Mouse (Mus musculus): Measurements from ENCODE around the gene Ift88. TPM values are rescaled to one million over a fixed set of nuclear protein-coding genes. Genes with fewer than 3 reads are reported as not detected.
"Not testable (repeated sequence)": the region's sequence is repeated elsewhere in the genome, so short reads cannot be mapped to it uniquely, and the experiment has no call there.

Ift88 gene
- total RNA-seq, 2 experiments from 2014 or later, result 3.5 to 4.2 TPM

DNA sequence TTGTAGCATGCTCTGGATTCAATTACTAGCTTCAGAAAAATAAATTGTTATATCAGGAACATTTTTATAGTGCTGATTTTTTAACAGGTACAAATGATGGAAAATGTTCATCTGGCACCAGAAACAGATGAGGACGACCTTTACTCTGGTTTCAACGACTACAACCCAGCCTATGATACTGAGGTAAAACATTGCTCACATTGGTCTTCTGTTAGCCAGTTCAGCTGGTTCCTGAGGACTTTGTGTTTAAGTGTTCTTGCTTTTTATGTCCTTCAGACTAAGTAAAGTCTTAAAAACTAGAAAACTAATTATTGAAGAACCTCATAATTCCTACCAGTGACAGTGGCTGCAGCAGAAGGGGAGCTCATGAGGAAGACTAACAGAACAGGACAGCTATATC lies 6.6 kb downstream of the Ift88 start:
- DNase-seq (ENCODE audit: low spot score), result no peak

DNA sequence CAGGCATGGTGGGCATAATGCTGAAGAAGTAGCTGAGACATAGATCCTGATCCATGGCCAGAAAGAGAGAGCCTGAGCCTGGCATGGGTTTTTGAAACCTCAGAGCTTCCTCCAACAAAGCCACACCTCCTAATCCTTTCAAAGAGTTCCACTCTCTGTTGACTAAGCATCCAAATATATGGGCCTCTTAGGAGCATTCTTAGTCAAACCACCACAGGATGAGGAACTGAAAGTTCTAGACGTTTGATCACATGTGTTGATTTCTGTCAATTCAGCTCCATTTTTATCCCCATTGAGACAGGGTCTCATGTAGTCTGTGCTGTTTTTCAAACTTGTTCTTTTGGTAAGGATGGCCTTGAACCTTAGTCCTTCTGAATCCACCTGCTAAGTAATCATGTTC lies 28.7 kb downstream of the Ift88 start:
- no peak for DNase-seq (ENCODE audit: low spot score)

DNA sequence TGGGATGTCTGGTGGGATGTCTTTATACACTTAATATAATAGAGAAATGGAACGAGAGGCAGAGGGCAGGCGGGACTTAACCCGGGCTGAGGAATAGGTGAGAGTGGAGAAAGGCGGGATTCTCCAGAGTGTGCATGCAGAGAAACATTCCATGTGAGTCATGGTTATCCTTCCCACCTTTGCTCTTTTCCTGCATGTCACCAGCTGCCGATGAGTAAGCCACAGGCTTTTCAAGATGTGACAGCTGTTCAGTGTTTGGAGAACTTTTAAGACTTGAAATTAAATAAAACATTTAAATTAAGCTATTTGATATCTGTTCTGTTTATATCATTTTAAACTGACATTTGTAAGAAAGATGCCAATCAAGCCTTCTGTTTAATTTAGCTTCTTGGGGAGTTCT lies 36.0 kb downstream of the Ift88 start:
- no peak for DNase-seq (ENCODE audit: low spot score)

DNA sequence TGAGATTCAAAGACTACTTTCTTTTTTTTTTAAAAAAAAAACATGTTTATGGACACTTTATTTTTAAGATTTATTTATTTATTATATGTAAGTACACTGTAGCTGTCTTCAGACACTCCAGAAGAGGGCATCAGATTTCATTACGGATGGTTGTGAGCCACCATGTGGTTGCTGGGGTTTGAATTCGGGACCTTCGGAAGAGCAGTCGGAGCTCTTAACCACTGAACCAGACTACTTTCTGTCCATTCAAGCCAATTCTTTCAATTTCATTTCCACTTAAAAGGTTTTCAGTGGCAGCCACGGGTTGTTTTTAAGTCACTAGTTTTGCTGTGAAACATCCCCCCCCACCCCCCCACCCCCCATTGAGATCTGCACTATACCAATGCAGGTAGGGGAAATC lies 36.5 kb downstream of the Ift88 start:
- DNase-seq (ENCODE audit: low spot score), result not testable (repeated sequence)

DNA sequence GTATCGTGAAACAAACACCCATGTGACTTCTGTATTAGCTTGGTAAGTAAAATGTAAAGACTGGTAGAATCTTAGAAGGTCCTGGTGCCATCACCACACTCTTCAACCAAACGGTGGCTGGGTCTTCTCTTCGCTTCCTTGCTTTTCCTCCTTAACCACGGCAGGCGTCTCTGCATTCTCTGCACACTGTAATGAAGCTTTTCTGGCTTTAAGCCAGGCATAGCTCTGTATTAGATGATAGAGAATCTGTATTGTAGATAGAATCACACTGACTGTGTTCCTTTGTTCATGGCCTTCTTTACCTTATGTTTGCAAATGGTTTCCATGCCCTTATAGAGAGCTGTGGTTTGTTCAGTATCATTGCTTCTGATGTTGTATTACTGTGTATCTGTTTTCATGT lies 39.0 kb downstream of the Ift88 start:
- DNase-seq (ENCODE audit: low spot score), result no peak

DNA sequence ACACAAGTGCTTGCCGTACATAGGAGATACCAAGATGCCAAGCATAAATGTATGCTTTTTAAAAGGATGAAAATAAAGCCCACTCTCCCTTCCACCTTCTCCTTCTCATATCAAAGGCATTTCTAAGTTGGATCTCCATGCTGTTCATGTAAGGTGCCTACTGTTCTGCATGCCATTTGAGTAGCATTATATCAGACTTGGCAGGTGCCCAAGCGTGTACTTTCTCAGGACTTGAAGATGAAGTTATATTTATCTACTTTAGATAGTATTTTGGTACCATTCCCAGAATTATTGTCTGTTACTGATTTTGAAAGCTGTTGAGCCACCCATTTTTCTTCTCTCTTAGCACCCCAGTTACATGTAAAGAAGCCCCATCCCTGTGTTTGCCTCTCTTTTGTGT lies 51.2 kb downstream of the Ift88 start:
- DNase-seq (ENCODE audit: low spot score), result no peak

DNA sequence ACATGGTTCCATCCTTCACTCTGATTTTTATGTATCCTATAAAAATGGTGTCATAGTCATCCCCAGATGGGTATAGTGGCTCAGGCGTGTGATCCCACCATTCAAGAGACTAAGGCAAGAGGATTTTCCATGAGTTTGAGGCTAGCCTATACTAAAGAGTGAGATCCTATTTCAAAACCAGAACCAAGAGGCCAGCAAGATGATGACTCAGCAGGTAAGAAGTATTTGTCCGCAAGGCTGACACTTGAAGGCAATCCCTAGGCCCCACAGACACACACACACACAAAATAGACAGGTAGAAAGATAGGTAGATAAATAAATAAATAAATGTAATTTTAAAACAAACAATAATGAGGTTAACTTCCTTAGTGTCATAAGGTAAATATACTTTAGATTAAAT lies 58.4 kb downstream of the Ift88 start:
- no peak for DNase-seq (ENCODE audit: low spot score)

DNA sequence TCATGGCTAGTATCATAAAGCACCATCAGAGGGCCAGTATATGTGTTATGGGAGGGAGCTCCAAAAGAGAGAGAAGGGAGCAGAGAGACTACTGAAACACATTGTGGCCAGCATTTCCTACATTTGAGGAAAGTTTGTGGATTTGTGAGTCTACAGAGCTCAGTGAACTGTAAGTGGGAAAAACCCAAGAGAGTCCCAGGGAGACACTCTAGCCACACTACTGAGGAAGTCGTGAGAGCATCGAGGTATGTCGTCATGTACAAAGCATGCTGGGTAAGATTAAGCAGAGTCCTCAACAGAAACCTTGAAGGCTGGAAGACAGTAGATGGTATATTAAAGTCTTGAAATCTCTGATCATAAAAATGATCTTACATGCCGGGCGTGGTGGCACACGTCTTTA lies 60.3 kb downstream of the Ift88 start:
- DNase-seq (ENCODE audit: low spot score), result no peak

DNA sequence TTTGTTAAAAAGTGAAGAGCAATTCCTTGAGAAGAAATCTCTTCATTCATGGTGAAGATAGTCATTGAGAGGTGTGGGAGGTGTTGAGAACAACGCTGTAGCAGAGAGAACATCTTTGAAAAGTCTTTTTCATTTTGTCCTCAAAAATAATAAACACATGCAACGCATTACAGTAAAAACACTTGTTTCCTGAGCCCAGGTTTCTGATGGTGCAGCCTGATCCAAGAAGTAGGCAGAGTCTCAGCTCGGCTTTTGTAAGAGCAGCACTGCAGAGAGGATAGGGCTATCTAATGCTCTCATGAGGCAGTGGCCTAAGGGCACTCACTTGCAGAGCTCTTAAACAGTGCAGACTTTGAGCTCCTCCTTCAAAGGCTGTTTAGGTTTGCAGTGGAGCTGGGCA lies 65.8 kb downstream of the Ift88 start:
- no peak for DNase-seq (ENCODE audit: low spot score)

DNA sequence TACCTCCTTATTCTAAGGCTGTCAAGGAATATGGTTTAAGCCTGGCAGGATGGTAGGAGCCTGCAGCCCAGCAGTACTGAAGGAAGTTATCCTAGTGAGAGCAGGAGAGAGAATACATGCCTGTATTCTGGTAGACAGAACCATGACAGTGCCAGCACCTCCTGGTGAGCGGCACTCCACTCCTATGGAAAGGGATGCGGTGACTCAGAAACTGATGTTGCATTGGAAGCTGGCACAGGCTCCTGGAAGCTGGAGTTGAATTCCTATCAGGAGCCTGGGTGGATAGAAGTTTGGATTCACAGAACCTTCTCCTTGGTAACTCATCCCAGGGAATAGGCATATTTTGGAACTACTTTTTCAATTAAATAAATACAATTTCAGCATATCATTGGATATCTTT lies 70.0 kb downstream of the Ift88 start:
- DNase-seq (ENCODE audit: low spot score), result no peak

DNA sequence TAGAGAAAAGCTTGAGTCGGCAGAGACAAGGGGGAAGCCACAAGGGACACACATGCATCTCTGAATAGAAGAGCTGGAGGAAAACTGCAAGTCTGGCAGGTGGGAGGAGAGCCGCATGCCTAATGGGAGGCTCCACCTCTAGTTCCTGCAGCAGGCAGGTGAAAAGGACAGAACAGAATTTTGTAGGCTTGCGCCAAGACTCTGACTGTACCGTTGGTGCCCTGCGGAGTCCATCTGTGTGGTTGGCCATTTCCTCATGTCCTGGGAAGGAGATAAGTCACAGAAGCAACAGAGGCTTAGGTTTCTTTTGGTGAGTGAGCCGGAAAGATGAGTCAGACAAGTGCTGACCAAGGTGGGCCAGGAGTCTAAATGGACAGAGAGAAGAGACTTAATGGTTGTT lies 79.9 kb downstream of the Ift88 start:
- DNase-seq (ENCODE audit: low spot score), result no peak

DNA sequence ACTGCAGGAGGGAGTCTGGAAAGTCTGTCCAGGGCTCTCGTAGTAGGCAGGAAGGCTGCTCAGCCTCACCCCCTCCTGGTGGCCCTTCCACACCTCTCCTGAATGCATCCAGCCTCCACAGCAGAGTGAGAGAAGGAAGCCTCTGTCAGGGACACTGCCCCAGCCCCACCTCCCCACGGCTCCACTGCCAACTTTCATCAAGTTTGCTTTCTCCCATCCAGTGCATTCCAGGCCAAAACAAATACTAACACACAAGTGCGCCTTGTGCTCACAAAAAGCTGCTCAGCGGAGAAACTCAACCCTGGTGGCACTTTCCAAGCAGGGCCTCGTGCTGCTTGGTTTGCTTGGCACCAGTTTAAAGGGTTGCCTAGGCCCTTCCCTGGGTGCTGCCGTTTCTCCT lies 85.7 kb downstream of the Ift88 start:
- no peak for DNase-seq (ENCODE audit: low spot score)

DNA sequence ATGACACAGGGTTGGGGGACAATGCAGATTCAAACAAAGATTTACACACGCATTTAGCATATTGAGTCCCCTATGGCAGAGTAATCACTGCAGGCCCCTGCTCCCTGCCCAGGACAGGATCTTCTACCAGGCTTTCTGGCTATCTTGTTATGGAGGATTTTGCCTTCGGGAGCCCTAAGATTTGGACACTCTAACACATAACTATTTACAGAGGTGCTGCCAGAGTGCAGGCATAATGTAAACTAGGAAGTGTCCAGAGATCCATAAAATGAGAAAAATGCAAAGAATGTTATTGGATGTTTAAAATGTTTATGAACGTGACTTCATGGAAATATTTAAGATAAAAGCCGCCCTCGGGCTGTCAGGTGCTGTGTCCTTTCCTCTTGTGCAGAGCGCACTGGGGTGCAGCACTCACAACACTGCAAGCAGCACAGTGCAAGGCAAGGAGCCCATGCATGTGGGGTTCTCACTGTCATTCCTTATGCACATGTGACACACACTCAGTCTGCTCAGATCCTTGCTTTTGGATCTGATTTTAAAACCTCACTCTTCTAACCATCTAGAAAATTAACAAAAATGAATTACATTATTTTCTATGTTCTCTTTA lies 91.4 kb downstream of the Ift88 start:
- DNase-seq (ENCODE audit: low spot score), result no peak

DNA sequence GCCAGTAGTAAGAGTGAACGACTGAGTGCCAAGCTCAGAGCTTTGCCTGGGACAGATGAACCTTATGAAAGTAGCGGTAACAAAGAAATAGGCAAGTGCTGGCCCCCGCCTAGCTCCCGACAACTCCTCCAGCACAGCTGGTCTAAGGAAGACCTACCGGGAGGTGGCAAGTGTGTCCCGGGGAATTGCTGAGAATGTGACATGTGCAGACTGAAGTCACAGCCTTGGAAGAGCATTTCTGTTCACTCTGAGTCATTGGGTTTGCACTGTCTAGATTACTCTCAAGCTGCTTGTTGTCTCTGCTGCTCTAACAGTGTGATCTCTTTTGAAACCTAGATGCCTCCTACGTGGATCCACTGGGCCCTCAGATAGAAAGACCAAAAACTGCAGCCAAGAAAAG lies 93.1 kb downstream of the Ift88 start:
- DNase-seq (ENCODE audit: low spot score), result no peak

DNA sequence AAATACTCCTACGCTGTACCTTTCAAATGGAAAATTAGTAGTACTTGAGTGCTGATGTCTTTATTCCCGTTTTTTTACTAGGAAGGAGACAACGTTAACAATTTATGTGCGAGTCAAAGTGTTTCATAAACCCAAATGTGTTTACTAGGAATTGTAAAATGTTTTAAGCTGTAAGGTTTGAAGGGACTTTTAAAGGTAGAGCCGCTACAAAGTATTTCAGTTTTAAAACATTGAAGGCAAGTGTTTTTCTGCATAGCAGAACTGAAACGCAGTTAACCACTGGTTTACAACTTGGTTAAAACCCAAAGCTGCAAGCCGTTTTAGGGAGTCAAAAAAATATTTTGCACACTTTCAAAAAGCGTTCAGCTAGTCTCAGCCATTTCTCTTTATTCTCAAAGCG lies 99.9 kb downstream of the Ift88 start:
- DNase-seq (ENCODE audit: low spot score), result no peak

DNA sequence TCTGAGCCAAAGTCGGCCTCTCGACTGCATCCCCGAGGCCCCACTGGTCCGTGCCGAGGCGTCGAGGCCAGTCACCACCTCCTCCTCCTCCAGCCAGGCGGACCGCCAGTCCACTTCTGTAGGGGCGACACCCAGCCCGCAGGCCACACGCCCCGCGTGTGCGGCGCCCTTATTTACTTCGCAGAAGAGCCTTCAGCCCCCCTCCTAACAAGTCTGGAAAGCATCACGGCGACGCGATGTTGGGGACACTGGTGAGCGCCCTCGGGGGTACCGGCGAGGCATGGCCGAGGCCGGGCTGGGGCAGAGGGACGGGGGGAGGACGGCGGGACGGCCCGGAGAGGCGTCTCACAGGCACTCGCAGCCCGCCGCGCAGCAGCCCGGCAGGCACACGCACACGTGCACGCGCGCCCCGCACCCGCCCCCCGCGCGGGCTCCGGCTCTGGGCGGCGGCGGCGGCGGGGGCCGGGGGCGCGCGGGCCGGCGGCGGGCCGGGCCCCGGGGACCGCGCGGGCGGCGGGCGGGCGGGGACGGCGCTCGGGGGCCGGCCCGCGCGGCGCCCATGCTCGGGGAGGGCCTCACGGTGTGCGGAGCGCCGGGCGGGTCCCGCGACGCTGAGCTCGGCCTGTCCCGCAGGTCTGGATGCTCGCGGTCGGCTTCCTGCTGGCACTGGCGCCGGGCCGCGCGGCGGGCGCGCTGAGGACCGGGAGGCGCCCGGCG lies 101.0 kb downstream of the Ift88 start, which contains the start of gene Il17d:
TSS of gene Il17d (plus strand) at position 107 of the 717 bp plus-strand sequence.
- peak; percentile 35 for DNase-seq (ENCODE audit: low spot score)

DNA sequence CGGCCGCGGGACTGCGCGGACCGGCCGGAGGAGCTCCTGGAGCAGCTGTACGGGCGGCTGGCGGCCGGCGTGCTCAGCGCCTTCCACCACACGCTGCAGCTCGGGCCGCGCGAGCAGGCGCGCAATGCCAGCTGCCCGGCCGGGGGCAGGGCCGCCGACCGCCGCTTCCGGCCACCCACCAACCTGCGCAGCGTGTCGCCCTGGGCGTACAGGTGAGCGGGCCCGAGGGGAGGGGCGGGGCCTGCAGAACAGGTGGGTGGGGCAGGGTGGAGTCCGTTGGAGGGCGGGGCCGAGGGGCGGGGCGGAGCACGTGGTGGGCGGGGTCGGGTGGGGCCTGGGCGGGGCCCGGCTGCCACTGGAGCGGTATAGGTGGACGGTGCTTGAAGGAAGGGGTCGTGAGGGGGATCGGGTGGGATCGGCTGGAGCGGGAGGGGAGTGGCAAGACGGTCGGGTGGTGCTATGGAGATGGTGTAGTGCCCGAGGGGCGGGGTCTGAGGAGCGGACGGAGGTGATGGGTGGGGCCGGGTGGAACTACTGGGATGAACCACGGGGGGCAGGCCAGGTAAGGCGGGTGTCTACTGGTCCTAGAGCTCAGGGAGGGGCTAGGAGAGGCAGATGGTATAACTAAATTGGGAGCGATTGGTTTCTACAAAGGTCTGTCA lies 101.7 kb downstream of the Ift88 start:
- DNase-seq (ENCODE audit: low spot score), result peak; percentile 38

DNA sequence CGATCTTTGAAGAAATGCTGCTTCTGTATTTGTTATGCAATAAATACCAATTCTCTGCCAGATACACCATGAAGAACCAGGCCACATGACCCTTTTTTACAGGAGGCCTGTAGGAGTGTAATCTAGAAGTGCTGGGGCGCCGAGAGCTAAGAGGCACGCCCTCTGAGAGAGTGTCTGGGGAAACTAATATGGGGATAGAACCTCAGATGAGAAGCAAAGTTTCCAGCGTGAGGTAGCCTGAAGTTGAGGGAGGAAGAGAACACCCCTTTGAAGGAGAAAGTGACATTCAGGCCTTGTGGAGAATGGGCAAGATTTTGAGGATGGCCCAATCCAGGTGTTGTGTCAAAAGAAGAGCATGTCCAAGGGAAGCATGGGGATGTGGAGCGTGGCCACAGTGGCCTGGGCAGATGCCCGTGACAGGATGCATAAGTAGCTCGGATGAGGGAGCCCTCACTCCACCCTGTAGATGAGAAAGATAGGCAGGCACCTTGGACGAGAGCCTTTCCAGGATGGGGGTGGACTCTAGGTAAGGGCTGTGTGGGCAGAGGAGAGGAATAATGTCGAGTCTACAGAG lies 102.3 kb downstream of the Ift88 start:
- DNase-seq (ENCODE audit: low spot score), result no peak

DNA sequence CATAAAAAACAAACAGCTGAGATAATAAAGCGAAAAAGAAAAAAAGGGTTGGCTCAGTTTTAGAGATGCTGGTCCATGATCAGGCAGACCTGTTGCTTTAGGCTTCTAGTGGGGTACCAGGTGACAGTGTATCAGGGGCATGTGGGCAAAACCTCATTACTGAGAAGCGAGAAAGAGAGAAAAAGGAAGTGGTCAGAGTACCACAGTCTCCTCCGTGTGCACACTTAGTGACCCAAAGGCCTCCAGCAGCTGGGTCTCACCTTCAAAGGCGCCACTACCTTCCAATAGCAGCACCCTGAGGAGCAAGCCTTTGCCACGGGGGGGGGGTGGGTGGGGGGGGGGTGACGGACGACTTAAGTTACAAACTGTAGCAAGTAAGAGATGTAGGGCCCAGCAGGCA lies 103.3 kb downstream of the Ift88 start:
- no peak for DNase-seq (ENCODE audit: low spot score)

DNA sequence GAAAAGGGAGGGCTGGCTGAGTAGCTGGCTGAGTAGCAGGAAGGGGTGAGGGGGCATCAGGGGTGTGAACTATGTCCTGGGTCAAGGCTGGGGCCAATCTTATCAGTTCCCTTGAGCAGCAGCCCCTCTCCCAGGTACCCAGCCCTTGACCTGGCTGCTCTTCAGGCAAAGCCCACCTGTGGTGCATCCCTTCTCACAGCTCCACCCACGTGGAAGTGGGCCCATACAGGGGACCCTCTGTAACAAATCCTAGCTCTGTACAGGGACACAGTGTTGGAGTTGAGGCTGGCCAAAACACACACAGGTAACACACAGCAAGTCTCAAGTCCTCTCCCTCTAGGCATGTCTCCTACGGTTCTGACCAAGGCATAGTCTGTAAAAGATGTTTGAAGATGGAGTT lies 103.7 kb downstream of the Ift88 start:
- no peak for DNase-seq (ENCODE audit: low spot score)

DNA sequence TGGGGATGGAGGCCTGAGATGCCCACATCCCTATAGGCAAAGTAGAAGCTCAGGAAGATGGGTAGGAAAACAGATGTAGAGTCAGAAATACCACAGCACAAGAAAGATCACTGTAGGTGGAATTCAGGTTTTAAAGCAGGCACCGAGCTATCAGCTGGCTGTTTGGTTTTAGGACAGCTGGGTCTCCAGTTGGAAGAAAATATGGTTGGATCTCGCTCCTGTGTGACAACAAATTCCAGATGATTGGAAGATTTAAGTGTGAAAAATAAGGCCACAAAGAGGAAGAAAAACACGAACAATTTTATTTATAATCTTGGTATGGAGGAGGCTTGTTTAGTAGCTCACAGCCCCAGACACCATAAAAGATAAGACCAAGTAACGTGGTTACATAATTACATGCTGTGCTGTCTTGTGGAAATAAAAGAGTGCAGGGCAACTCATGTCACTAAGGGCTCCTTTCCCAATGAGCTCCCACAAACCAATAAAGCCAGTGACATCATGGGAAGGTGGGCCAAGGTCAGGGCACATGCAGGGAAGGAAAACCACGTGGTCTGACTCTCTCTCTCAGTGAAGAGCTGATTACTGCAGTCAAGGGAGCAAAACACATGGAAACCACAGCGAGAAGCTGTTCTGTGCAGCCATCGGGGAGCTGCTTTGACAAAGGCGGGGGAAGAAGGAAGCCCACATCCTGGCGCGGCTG lies 105.4 kb downstream of the Ift88 start:
- DNase-seq (ENCODE audit: low spot score), result peak; percentile 55
